Mouse (Mus musculus) spleen, adult 2 months (tissue): ENCODE data around the gene Chrm4.

Experiments
- CTCF ChIP-seq: fragments of 200-500 bp; IDR thresholded peaks from 2 replicates; pipeline ENCODE4 v1.5.1; 2011; ENCODE audit warnings: mild to moderate bottlenecking, inconsistent platforms; ENCODE audit not compliant: insufficient read depth, insufficient read length, insufficient replicate concordance; ENCODE audit errors: extremely low read depth
- POLR2A ChIP-seq: fragments of 200-500 bp; IDR thresholded peaks from 2 replicates; pipeline ENCODE4 v1.6.1; 2011; ENCODE audit warnings: low read depth, low read length, inconsistent platforms

DNA sequence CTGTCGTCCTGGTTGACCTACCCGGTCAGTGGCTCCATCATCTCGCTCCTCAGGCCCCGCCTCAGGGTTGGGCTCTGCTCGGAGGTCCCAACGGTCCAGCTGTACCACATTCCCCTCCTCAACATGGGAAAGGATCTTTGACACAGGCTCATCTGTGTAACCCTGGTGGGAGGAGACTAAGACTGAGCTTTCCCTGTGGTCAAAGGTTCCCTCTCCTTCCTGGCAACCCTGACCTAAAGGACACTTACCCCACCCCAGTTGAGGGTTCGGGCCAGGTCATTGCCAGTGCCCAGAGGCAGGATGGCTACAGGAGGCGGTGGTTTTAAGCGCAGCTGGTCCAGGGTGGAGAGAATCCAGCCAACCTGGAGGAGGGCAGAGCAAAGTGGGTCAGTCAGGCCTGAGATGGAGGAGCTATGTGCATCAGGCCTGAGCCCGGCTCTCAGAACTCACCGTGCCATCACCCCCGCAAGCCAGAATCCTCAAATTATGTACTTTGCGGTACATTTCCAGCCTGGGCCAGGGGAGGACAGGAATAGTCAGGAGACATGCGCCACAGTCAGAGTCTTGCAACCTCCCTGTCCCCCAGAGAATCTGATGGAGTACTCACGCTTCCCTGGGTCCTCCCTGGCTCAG lies 12.4 kb downstream of the Chrm4 start:
- no peak for TF ChIP-seq CTCF
- TF ChIP-seq POLR2A, result no peak
